Mouse (Mus musculus) heart, adult 2 months (tissue): Measurements from ENCODE around the gene Srr.

Experiments
- CTCF ChIP-seq: fragments of 200-600 bp; IDR thresholded peaks from 2 replicates; pipeline ENCODE4 v1.8.1; 2022; ENCODE audit warnings: antibody characterized with exemption, mild to moderate bottlenecking, moderate library complexity
- EP300 ChIP-seq: fragments of 200-500 bp; IDR thresholded peaks from 2 replicates; pipeline ENCODE4 v1.6.1; 2011; ENCODE audit warnings: low read depth, low read length, control low read depth; ENCODE audit not compliant: insufficient read depth
- POLR2A ChIP-seq: fragments of 200-500 bp; IDR thresholded peaks from 2 replicates; pipeline ENCODE4 v1.6.1; 2011; ENCODE audit warnings: mild to moderate bottlenecking, low read depth, low read length, control low read depth; ENCODE audit not compliant: insufficient read depth

- TF ChIP-seq CTCF (no peak), POLR2A (no peak), EP300 (no peak)
Measured at GRCm38 (mm10) chr11:74862129-74862528, 63.6 kb downstream of the Srr start.
